Mouse (Mus musculus) heart, postnatal 14 days (tissue): ENCODE measurements around the gene Klhdc9. TPM values are rescaled to one million over a fixed set of nuclear protein-coding genes. Genes with fewer than 3 reads are reported as not detected.
A peak's percentile ranks its signal among the peaks of the same experiment; 100 is the strongest.
"Not testable (repeated sequence)": the region's sequence is repeated elsewhere in the genome, so short reads cannot be mapped to it uniquely, and the experiment has no call there.

Experiments used
- DNase-seq, 2 experiments: peaks; one replicate each; pipeline ENCODE4 v3.0.0; 2021 to 2022
- intact Hi-C: fragments of 180-260 bp; cut with DNase I; formaldehyde crosslinking; loops from one replicate; pipeline ENCODE4 v1.15.1; 2025
- total RNA-seq, 2 experiments: library from RNA; stranded (reverse); gene quantifications; 2 replicates each; pipeline ENCODE4 v1.2.3; 2021

Gene Klhdc9
- total RNA-seq, 2 experiments from 2014 or later, result 0.17 TPM; not detected in 1

DNA sequence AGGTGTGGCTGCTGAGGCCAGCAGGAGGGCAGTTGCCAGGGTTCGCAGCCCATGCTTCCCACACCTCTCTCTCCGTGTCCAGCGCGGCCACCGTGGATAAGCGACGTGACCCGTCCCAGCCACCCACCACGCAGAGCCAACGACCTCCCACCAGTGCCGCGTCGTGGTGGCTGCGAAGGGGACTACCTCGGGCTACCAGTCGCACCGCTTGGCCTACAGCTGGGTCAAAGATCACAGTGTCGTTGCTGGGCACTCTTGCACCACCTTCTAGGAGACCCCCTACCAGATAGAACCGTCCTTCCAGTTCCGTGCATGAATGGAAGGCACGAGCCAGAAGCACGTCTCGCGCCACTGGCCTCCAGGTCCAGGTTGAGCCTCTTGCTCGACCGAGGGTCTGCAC lies 345 bp downstream of the Klhdc9 start:
- intact Hi-C loops, result loop anchor here (5.0 kb wide), 1 partner anchor 207 kb away; no protein-coding TSS in a partner anchor
- DNase-seq, result no peak

DNA sequence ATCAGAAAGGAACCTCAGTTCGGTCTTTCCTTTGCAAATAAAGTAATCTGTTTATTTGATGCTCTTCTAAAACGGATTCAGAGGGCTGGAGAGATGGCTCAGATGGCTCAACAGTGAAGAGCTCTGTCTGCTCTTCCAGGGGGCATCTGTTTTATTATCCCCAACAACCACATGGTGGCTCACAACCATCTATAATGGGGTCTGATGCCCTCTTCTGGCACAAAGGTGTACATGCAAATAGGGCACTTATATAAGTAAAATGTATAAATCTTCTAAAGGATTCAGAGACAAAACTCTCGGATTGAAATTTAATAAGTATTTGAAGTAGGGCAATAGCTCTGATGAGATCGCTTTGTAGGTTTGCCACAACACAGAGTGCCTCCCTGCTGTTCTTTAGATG lies 2.2 kb downstream of the Klhdc9 start:
- peak in 1 of 2 experiments; percentile 25 for DNase-seq
- intact Hi-C loops, result no loop called here

DNA sequence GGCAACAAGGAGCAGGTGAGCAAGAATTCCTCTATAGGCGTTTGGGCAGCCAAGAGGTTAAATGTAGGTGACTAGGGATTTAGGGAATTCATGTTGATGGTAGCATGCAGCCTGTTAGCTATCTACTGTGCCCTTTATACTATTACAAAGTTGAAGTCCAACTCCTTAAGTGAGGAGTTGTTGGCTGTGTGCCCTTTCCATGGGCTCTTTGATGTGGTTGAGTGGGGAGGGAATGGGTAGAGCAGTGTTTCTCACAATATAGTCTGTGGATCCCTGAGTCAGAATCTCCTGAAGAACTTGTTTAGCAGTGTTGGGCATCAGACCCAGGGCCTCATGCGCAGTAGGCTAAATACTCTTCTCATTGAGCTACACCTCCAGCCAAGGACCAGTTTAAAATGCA lies 3.8 kb downstream of the Klhdc9 start:
- DNase-seq, result no peak
- intact Hi-C loops, result no loop called here

DNA sequence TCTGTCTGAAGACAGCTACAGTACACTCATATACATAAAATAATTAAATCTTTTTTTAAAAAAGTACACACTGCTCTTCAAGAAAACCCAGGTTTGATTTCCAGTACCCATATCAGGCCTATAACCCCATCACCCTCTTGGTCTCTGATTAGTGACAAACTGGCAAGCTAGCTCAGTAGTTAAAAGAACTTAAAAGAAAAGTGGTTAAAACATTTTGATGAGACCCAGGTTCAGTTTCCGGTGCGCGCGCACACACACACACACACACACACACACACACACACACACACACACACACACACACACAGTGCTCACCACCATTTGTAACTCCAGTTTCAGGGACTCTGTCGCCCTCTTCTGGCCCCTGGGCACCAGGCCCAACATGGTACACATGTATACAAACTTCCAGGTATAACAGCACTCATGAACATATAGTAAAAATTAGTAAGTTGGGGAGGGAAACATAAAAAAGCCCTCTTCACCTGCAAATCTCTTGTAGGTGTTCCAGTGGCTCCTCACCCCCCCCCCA lies 4.7 kb downstream of the Klhdc9 start:
- intact Hi-C loops, result loop anchor here (2.0 kb wide), 1 partner anchor 33 kb away; no protein-coding TSS in a partner anchor

DNA sequence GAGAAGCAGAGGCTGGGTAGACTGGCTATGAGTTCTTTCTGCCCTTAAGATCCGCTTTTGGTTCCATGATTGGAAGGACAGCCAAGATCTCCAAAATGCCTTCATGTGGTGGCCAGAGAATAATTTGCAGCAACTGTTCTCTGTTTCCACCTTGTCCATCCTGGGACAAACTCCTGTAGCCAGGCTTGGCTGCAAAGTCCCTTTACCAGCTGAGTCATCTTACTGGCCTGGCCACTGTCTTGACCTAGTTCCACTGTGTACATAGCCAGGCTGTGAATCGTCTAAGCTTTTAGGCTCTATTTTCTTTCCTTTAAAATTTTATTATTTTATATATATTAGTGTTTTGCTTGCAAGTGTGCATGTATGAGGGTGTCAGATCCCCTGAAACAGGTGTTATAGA lies 11.4 kb downstream of the Klhdc9 start:
- intact Hi-C loops, result no loop called here
- DNase-seq, result no peak

More for the DNA sequence above, 4.7 kb downstream of the Klhdc9 start:
- no peak for DNase-seq

DNA sequence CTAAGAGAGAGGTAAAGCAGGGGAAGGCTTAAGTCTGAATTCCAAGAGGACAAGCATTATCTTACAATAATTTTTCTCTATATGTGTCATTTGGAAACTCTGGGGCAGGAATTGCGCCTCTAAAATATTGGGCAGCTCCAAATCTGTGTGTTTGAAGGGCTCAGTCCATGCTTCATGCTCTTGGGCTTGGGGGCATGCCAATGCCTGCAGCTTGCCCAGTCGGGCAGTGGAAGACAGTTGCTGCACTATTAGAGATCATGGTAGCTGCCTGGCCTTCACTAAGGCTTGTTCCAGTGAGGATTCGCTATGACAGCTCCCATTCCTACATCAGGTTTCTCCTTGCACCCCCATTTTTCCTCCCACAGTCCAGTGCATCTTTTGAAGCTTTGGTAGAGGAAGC lies 11.9 kb downstream of the Klhdc9 start:
- DNase-seq, result no peak
- intact Hi-C loops, result no loop called here

DNA sequence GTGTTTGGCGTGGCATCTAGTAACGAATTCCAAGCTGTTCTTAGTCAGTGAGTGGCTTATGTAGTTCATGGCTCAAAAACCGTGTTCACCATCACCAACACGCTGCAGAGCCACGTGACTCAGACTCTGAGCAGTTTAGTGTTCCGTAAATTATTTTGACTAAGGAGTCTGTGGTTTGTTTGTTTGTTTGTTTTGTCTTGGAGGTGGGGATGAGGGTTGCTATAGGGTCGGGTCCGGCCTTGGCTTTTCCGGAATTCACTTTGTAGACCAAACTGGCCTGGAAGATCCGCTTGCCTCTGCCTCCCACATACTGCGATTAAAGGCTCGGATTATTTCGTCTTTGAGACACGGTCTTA lies 14.5 kb downstream of the Klhdc9 start:
- no peak for DNase-seq
- intact Hi-C loops, result loop anchor here (2.0 kb wide), 1 partner anchor 17 kb away; the partner anchor contains the start of gene Dedd

DNA sequence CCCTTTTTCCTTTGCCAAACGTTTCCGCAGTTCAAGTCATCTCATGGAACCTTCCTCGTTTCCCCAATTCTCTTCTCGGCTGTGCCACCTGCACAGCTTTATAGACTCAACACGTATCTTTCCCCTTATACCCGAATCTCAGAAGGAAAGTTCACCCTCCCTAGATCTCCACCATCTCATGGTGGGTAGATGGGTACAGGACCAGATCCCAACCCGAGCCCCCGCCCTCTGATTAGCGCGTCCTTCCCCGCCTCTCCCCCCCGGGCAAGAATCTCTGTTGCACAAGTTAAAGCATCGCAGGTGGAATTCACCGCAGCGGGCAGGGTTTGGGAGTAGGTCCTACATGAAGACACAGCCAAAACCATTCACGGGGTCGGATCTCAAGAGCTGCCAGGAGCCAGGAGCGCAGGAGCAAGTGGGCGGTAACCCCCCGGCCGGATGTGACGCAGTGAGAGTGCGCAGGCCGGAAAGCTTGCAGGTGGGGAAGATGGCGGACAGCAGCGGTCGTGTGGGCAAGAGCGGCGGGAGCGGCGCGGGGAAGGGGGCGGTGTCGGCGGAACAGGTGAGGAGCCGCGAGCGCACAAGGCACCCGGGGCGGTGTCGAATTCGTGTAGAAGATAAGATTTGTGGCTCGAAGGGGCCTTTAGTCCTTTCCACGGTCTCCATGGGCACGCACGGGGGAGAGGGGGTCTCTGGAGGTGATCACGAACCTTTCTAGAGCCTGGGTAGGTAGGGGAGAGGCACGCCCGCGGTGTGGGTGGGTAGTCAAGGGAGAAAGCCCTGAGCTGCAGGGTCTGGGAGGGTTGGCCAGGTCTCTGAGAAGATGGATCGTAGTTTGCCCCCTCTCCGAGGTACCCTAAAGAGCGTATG lies 15.1 kb downstream of the Klhdc9 start, which contains the start of the genes Nit1 and Pfdn2:
Nit1 (minus strand) TSS at position 422 of the 870 bp plus-strand sequence.
Pfdn2 (plus strand) TSS at position 446 of the 870 bp plus-strand sequence.
- DNase-seq, result peak; percentile 90 to 93
- intact Hi-C loops, result loop anchor here (2.0 kb wide), 1 partner anchor 17 kb away; the partner anchor contains the start of gene Dedd

DNA sequence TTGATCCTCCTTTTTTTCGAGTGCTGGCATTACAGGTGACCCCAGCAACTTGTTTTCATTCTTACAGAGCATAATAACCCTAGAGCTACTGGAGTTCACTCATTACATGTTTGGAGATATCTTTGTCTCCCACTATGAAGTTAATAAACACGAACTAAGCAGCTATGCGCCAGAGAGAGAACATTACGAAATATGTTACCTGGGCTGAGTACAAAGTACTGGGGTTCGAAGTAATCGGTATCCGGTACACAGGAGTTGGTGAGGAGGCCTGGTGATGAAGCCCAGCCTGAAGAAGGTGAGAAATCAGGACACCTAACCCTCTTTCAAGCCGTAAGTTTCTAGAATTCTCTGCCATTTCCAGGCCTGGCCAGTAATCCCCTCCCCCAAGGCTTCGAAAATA lies 15.9 kb downstream of the Klhdc9 start:
- DNase-seq, result no peak
- intact Hi-C loops, result no loop called here

DNA sequence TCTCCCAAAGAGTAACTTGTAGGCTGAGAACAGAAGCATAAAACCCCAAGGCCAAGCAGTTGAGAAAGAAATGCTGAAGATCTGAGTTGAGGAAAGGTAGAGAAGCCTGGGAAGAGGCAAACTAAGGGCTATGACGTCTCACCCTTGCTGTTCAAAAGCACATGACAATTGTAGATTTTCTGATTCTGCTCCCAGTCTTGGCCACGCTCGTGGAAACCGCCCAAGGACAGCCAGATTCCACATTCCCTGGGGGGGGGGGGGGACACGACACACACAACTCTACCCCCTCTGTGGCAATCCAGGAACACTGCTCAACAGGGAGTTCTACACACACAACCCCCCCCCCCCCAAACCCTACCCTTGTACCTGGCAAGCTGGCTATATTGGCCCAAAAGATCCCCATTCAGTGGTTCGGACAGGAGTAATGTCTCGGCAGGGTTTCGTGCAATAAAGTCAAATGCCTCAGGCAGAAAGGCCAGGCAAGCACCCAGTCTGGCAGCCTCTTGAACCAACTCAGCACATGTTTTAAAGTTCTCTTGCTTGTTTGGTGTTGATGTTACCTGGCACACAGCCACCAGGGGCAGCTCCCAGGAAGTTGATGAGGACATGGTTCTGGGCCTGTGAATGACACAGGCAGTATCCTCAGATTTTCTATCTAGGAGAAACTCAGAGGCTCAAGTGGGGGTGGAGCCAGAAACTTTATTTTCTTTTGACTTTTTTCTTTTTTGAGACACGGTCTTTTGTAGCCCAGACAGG lies 16.5 kb downstream of the Klhdc9 start:
- intact Hi-C loops, result loop anchor here (1.0 kb wide), 1 partner anchor 11 kb away; no protein-coding TSS in a partner anchor
- DNase-seq, result peak; percentile 37 to 38

DNA sequence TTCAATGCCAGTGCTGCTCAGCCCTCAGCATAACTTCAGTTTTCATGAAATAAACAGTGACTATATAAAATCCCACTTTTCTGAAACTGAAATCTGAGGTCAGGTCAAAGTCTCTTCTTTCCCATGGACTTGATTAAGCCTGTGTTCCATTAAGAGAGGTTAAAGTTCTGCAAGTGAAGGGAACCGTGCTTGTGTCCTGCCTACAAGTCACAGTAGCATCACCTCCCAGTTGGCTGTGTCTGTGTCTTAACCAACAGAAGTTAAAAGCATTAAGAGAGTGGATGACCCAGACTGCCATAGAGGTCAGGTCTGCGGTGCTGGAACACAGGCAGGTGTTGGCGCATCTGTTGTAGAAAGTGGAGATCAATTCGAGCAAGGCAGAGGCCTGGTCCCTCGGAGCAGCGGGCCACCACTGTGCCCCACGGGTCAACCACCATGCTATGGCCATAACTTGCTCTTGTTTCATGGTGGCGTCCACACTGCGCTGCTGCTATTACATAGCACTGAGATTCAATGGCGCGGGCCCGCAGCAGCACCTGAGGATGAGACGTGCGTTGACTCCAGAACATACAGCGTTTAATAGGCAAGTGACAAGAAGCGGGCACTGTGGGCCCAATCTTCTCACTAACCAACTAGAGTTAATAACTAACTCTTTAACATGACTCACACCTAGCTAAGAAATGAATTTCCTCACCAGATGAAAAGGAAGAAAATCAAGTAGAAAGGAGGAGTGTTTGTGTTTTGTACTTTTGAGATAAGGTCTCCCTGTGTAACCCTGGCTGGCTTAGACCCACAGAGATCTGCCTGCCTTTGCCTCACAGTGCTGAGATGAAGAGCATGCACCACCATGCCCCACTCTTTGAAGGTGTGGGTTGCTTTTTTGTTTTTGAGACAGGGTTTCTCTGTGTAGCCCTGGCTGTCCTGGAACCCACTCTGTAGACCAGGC lies 18.1 kb downstream of the Klhdc9 start:
- intact Hi-C loops, result loop anchor here (1.0 kb wide), 1 partner anchor 9 kb away; no protein-coding TSS in a partner anchor
- no peak for DNase-seq

DNA sequence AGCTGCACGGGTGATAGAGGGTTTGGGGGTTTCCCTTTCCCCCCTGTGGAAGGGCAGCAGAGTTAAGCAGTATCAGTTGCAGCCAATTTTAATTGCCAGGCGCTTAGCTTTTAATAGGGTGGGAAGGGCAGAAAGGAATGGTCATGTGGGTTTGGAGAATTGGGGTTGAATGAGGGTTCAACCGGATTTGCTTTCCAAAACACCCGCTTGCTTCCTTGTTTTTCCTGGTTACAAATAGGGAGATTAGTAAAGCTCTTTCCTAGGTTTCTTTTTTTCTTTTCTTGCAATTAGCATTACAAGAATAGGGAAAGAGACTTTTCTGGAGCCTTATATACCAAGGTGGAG lies 30.4 kb downstream of the Klhdc9 start:
- intact Hi-C loops, result no loop called here
- DNase-seq, result no peak

DNA sequence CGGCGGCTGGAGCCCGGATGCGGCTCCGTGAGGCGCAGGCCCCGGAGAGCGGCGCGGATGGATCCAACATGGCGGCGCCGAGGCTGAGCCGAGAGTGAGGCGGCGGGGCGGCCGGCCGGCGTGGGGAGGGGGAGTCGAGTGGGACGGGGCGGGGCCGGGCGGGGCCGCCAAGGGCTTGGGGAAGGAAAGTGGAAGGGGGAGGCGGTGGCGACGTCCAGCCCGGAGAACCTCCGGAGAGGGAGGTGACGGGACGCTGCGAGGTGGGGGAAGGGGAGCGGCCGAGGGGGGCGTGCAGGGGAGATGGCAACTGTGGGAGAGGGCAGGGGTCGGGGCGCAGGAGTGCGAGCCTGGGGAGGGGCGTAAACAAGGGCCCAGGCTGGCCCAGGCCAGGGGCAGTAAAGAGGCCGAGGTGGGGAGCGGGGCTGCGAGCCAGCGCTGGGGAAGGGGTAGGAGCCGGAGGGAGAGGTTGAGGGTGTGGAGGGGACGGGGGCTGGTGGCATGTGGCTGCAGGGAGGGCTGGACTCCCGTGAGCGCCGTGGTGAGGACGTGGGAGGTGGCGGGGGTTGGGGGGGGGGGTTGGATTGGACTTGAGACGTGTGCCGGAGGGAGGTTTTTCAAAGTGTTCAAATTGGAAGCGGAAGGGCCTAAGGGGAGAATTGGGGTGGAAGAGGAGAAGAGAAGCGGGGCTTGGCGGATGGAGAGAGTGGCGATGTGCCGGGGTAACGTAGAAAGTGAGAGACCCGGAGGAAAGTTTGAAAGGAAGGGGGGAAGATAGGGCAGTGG lies 31.0 kb downstream of the Klhdc9 start:
- intact Hi-C loops, result loop anchor here (2.0 kb wide), 1 partner anchor 17 kb away; no protein-coding TSS in a partner anchor
- peak; percentile 82 to 88 for DNase-seq

DNA sequence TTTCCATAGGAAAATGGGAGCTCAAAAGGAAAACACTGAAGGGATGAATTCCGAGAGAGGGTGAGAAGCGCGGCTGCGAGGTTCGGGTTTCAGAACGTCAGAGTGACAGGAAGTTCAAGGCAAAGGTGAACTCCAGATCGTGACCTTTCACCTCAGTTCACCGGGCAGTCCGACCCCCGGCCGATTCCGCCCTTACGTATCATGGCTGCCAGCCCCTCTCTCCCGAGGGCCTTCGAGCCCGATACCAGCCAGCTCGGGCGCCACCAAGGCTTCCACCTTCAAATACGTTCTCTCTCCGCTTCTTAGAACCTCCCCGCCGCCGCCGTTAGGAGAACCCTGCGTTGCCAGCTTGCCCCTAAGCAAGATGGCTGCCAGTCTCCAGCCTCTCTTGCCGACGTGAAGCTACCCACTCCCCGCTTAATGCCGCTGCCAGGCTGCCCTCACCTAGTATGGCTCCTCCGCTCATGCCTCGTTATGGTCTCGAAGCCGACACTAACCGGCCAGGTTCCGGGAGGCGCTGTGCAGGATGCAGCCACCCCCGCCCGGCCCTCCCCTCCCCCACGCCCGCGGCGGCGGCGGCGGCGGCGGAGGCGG lies 31.7 kb downstream of the Klhdc9 start, which contains the start of gene Dedd:
Dedd (plus strand) TSS at position 307 of the 594 bp plus-strand sequence.
- DNase-seq, result peak; percentile 88 to 89
- intact Hi-C loops, result loop anchor here (2.0 kb wide), 1 partner anchor 18 kb away; no protein-coding TSS in a partner anchor

DNA sequence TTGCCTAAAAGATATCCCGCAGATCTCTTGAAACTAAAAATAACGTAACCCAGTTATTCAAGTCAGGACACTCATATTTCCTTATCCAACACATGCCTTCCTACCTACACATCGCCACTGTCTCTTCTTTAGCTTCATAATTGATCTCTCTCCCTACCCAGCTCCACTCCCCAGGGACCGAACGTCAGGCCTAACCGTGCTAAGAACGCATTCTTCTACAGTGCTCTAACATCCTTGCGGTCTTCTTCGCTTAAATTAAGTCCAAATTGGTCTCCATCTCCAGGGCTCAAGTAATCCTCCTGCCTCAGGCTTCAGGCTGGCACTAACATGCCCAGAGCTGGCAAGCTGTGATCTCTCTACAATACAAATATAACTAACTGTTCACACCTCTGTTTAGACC lies 32.4 kb downstream of the Klhdc9 start:
- DNase-seq, result peak in 1 of 2 experiments; percentile 5
- intact Hi-C loops, result loop anchor here (2.0 kb wide), 1 partner anchor 19 kb away; no protein-coding TSS in a partner anchor

DNA sequence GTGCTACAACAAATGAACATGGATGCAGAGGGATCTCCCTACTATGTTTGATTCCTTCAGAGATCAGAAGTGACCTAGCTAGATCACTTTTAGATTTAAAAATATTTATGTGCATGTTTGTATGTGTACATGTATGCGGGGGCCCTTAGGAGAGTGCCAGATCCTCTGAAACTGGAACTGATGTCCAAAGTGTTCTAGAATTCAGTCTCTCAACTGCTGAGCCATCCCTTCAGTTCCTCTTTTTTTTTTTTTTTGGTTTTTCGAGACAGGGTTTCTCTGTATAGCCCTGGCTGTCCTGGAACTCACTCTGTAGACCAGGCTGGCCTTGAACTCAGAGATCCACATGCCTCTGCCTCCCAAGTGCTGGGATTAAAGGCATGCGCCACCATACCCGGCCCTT lies 34.0 kb downstream of the Klhdc9 start:
- intact Hi-C loops, DNase-seq: not testable (repeated sequence)

DNA sequence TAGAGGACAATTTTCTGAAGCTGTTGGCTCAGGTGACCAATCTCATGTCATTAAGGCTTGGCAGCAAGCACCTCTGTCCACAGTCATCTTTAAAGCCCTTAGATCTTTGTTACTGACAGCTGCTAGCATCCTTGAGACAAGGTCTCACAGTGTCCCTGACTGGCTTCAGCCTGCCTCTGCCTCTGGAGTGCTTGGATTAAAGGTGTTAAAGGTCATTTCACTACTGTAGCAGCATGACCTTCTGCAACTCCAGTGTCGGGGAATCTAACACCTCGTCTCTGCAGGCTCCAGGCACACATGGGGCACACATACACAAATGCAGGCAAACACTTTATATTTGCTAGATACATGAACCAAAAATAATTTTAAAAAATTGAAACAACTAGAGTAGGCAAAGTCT lies 35.0 kb downstream of the Klhdc9 start:
- intact Hi-C loops, result no loop called here
- DNase-seq, result no peak

DNA sequence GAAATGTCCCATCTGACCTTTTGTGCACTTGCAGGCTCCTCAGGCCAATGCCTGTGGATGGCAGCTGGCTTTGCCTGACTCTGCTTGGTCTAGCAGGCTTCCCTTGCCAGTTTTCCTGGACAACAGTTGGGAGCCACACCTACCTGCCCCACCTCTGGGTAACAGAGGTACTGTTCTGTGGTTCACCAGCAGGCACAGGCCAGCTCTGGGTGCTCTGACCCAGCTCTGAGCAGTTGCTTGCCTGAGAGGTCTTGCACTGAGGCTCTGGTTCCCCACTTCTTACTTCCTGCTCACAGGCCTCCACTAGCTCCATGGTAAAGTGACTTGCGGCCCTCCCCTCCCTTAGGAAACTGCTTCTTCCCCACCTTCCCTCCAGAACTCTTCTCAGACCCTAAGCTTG lies 38.6 kb downstream of the Klhdc9 start:
- DNase-seq, result no peak
- intact Hi-C loops, result loop anchor here (2.0 kb wide), 1 partner anchor 33 kb away; no protein-coding TSS in a partner anchor
